Mouse (Mus musculus) left cerebral cortex, postnatal 25 days (tissue): ENCODE results near the gene Trabd2b. TPM values are rescaled to one million over a fixed set of nuclear protein-coding genes. Genes with fewer than 3 reads are reported as not detected.

ENCODE experiments used
- DNase-seq, 2 experiments: peaks; one replicate each; pipeline ENCODE4 v3.0.0; 2022; ENCODE audit warnings: low spot score in 2 of 2, mixed read lengths in 1 of 2
- intact Hi-C: fragments of 180-260 bp; cut with DNase I; formaldehyde crosslinking; loops from one replicate; pipeline ENCODE4 v1.15.1; 2025
- total RNA-seq, 2 experiments: library from RNA; stranded (reverse); gene quantifications; 2 replicates each; pipeline ENCODE4 v1.2.3; 2021

Gene Trabd2b
- total RNA-seq: 1 to 10 TPM; 4.3 to 5.2 TPM

DNA sequence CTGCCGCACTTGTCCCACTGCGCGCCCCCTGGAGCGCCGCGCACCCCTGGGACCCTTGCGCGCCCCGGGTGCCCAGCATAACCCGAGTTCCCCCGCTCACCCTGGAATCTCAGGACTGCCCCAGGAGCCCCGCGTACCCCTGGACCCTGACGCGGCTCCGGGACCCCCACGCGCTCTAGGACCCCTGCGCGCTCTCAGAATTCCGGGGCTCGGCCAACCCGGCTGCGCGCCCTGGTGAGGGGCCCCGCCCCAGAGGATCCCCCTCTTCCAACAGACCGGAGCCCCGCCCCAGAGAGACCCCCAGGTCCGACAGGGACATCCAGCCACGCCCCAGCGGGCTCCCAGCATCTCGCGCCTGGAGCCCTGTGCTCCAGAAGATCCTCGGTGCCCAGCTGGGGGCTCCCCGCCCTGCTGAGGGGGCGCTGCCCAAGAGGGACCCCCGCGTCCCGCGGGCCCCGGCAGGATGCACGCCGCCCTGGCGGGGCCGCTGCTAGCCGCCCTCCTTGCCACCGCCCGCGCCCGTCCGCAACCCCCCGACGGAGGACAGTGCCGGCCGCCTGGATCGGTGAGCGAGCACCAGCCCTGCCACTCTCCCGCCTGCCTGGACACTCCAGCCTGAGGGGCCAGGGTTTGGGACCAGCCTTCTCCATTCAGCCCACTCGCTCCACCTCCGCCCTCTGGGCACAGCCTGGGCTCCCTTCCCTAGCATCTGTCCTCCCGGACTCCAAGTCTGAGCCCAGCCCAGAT is at the start of gene Trabd2b:
Trabd2b (plus strand) TSS at position 370 of the 747 bp plus-strand sequence.
- intact Hi-C loops: loop anchor here (5.0 kb wide), 2 partner anchors 36 to 231 kb away; no protein-coding TSS in a partner anchor
- no peak for DNase-seq

DNA sequence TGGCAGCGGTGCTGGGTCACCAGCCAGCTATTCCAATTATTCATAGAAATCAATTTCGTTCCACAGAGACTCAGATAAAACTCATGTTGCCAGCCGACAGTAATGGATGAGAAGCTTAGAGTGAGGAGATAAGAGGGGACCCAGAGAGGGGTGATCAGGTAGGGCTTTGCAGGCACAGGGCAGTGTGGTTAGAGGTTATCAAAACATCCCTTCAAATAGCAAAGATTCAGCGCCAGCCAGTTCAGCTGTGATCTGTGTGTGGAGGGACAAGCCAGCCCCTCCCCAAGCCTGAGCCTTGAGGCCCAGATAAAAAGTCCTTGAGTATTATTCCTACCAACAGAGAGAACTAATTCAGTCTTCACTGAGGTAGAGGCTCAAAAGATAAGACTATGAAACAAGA is 49.1 kb upstream of the Trabd2b start:
- intact Hi-C loops: no loop called here
- DNase-seq: no peak

DNA sequence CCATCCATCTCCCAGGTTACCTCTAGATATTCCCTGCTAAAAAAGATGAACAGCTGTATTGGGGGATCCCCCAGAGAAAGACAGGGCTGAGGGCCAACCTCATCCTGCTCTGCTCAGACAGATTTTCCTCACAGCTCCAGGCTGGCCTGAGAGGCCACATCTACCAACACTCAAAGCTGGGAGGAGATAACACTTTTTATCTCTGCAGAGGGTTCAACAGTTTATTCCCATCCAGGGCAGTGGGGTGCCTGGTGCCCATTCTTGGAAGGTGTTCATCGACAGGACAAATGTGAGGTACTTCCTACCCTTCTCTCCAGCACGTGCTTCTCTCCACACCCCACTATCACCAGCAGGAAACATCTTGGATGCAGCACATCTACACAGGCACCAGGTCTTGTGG is 47.6 kb upstream of the Trabd2b start:
- no peak for DNase-seq
- intact Hi-C loops: no loop called here

DNA sequence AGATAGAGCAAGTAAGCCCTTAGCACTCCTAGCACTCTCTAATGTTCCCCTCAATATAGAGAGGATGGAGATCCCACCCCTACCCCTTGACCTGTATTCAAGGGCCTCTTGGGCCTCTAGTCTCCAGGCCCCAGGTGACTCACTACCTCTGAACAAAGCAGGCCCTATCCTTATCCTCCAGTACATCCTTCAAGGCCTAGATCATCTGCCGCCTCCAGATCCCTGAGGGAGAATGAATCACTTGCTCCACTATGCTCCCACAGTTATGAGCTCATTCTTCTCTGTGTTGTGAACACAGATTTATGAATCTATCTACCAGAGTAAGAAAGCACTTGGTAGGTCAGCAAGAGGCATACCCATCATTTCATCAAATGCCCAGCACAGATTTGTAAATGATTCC is 46.7 kb upstream of the Trabd2b start:
- peak; percentile 21 to 80 for DNase-seq
- intact Hi-C loops: no loop called here

DNA sequence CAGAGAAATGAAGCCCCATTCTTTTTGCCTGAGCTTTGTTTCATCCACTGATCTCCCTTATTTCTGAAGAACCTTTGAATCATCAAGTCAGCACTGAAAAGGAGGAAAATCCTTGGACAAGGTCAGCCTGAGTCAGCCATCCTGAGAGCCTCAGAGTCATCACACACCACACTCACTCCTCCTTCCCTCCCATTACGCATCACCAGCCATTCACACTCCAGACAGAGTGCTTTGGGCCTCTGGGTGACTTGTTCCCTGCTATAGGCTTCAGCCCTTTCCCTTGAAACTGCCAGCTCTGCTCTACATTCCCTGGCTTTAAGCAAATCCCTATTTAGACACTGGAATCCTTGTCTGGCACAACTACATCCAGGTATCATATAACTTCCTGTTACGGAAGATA is 45.2 kb upstream of the Trabd2b start:
- intact Hi-C loops: no loop called here
- DNase-seq: no peak

DNA sequence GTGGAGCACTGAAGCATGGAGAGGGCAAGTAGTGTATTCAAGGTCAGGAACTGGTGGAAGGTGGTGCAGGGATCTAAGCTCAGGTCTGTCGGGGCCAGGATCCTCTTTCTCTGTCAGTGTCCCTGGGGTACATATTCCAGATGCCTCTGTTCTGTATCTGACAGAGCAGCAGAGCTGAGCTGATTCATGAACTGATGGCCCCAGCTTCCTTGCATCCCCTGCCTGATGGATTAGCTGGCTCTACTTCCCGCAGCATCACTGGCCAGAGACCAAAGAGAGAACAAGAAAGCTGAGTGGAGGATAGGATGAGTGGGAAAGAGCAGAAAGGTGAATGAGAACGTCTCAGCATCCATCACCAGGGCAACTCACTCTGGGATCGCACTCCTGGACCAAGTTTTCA is 41.5 kb upstream of the Trabd2b start:
- intact Hi-C loops: no loop called here
- DNase-seq: no peak

DNA sequence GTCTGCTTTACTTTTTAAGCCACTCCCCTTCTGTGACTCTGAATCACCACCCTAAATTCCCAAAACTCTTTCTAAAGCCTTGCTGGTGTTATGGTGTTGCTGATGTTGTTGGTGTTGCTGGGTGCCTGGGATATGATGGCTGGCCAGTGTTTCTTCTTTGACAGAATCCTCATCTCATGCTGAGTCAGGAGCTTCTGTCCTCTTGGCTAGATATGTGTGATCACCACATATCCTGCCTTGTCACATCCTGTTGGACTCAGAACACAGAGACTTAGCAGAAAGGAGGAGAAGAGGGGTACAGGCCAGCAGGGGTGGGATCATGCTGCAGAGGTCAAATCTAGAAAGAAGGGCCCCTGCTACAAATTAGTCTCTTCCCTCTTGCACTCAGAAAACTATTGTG is 40.9 kb upstream of the Trabd2b start:
- intact Hi-C loops: no loop called here
- DNase-seq: no peak

DNA sequence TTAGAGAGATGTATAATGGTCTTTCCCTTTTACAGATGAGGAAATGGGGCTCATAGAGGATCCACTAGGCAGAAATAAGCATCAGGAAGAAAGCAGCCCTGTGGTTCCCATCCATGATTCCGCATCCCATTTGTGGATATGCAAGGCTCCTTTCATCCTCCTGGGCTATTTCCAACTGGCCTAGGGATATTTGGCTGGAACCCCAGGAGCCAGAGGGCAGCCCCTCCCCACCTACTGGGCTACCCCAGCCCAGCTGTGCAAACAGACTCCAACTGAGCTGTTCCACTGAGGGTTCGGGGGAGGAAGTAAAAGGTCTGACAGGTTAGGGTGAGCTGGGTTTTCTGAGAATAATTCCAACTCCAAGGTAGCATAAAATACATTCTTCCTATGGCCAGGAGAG is 39.5 kb upstream of the Trabd2b start:
- DNase-seq: no peak
- intact Hi-C loops: no loop called here

DNA sequence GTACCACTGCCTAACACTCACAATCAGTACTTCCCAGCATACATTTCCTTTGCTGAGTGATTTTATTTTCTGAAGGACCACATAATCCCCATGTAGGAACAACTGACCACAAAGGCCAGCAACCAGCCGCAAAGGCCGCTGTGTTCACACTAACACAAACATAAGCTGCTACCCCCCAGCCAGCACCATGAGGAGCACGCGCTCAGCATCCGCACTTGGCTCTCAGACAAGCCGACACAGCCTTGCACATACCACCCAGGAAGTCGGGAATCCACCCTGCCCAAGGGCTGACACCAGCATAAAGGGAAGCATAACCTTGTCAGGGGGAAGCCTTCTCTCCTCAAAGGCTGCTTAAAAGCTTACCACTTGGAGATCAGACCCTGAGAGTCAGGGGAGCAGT is 38.7 kb upstream of the Trabd2b start:
- no peak for DNase-seq
- intact Hi-C loops: no loop called here

DNA sequence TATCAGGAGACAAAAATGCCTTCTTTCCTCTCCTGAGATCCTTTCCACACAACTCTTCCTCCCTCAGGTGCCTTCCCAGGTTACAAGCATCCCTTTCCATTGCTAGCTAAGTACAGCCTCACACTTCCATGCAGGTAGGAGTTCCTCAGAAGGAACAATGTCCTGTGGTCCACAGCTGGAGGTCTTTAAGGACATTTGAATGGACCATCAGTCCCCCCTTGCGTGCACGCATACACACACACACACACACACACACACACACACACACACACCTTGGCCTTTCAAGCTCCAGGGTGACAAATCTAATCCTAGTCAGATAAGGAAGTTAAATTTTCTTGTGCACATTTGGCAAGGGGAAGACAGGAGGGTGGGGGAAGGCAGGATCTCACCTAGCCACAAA is 36.9 kb upstream of the Trabd2b start:
- intact Hi-C loops: no loop called here

DNA sequence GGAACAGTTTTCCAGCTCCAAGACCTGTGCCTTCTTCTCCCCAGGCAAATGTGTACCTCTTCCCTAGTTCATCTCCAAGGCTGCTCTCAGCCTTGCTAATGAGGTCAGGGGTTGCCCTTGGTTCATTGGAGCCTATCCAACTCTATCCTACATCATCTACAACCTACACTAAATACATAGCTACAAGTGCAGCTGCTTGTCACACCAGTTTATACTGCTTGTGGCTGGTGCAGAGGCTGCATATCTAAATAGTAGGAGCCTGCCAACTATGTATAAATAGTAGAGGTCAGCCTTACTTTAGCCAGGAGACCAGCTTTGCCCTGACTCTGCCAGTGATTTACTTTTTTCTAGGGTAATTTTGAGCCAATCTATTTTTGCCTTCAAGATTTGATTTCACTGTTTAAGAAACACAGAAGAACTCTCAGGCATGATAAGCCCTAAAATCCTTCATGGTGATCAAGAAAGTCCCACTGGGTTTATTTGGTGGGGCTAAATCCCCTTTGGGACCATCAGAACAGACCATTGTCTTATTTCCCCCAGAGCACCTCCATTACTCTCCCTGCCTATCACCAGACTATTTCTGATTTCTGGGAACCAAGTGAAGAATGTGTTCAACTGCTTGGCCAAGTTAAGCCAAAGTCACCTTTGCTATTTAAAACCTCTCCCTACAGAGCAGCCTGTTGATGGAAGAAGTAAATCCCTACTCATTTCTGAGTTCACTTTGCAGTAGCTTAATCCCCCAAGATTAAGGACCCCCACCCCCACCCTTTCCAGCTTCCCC is 35.4 kb upstream of the Trabd2b start:
- intact Hi-C loops: no loop called here
- DNase-seq: no peak

More for the DNA sequence above, 36.9 kb upstream of the Trabd2b start:
- DNase-seq: no peak

DNA sequence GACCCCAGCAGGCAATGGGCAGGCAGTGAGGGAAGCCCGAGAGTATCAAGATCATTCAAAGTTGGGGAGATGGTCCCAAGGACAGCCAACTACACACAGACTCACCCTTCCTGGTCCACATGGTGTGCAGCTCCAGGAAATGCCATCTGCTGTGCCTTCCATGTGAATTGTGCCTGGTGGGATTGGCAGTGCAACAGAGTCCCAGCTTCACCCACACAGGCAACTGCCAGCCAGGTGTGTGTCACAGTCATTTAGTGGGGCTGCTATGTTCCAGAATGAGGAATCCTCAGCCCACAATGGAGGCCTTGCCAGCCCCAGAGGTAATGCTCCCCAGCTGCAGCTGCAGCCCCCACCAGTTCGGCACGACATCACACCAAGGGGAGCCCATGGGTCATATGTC is 33.8 kb upstream of the Trabd2b start:
- intact Hi-C loops: no loop called here
- peak; percentile 29 to 78 for DNase-seq

DNA sequence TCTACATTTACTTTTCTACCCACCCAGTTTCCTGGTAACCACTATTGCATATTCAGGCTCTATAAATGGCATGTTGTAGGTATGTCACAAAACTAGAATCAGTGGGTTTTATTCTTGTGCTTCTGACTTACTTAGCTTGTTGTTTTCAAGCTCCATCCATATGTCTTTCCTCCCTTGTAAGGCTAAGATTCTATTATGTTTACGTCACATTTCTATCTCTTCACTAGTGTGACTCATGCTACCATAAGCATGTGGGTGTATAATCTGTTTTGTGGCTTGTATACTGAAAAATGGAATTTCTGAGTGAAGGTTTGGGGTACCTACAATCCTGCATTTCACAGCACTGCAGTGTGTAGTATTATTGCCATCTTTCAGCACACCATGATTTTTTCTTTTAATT is 32.2 kb upstream of the Trabd2b start:
- intact Hi-C loops: loop anchor here (1.0 kb wide), 1 partner anchor 86 kb away; no protein-coding TSS in a partner anchor
- peak in 1 of 2 experiments; percentile 83 for DNase-seq

DNA sequence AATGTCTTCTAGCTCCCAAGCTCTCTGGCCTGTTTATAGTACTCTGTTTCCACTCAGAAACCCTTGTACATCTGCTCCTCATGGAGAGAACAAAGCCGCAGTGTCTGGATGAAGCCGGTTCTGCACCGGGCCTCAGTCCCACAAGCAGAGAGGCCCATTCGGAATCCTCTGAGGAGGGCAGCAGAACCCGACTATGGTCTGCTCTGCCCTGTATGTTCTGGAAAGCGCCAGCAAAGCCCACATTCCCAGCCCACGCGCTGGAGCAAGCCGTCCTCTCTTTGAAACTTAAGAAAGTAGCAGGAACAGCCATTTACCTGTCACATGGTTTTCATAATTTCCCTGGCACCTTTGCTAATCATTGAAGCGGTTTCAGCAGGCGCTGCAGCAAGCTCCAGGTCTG is 29.0 kb upstream of the Trabd2b start:
- intact Hi-C loops: no loop called here

DNA sequence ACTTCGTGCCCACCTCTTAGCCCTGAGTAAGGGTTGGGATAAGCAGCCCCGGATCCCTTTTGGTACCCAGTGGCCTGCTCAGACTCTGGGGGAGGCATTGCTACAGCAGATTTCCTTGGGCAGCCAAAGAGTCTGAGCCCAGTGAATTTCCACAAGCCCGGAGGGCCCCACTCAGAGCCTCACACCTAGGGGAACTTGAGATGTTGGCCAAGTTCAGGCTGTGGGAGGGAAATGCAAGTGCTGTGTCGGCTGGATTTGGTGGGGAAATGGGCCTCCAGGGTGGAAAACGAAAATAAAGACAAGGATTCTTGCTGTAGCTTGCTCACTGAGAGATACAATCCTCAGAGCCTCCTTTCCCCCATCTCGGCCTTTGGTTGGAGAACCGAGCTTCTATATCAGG is 28.0 kb upstream of the Trabd2b start:
- peak in 1 of 2 experiments; percentile 79 for DNase-seq
- intact Hi-C loops: no loop called here

More for the DNA sequence above, 29.0 kb upstream of the Trabd2b start:
- DNase-seq: no peak

DNA sequence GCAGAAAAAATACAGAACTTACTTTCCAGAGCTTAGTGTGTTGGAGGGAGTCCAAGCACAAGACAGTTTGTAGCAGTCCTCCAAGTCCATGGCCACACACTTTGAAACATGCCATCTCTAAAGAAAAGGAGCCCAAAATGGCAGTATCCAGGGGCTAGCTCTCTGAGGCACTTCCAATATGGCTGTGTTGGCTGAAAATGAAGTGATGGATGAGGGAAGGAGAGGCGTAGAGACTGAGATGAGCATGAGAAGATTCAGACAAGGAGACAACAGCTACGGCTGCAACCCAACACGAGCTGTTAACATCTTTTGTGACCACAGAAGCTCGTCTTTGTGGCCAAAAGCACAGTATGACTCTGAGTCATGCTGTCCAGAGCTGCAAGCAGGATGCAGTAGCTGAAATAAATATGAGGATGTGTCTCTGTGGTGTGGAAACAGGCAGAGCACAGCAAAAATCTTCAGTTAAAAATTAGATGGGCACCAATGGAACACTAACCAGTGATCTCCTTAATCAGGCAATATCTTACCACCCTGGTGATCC is 27.0 kb upstream of the Trabd2b start:
- no peak for DNase-seq
- intact Hi-C loops: no loop called here

DNA sequence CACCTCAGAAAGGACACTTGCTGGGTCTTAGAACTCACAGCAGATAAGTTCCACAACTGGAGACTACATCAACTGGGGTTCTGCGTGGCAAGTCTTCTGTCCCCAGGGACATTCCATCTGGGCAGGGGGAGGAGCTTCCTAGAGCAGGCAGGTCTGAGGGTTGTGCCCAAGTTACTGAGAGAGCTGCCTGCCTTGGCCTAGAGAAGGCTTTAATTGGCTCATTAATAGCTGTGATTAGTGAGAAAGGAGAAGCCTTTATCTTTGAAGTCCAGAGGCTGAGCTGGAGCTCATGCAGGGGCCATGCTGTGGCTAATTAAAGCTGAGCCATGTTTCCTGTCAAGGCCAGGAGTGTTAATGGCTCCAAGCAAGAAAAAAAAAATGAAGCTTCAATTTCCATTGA is 23.9 kb upstream of the Trabd2b start:
- DNase-seq: no peak
- intact Hi-C loops: no loop called here

DNA sequence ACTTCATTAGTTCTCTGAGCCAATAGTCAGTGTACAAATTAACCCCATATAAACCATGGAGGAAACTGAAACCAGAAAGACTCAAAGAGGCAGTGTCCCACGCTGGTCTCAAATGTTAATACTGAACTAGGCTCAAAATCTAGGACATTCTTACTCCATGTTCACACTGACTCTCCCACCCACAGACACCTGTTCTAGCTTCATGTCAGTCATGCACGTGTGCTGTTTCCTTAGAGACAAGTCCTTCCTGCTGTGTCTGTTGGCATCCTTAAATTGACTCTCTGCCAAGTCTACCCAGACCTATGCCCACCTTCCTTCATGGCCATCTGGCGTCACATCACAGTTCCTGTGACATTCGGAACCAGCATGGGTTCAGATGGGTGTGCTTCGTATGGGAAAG is 21.3 kb upstream of the Trabd2b start:
- intact Hi-C loops: no loop called here

DNA sequence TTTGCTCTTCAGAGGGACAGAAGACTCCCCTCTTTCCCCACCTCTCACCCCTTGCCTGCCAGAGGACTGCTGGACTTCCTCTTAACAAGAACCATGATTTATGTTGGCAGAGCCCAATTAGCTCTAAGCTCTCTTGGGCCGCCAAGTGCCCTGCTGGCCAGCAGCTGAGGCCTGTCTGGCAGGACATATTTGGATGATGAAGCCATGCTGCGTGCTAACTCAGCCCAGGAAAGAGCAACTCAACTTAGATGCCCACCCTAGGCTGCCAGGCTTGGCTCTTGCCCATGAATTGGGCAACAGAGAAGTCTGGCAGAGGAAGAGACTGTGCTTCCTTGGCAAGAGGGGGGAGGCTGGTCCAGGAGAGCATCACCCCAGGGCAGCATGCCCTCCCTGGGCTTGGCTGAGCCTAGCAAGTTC is 20.1 kb upstream of the Trabd2b start:
- DNase-seq: no peak
- intact Hi-C loops: no loop called here

More for the DNA sequence above, 21.3 kb upstream of the Trabd2b start:
- DNase-seq: peak in 1 of 2 experiments; percentile 63

DNA sequence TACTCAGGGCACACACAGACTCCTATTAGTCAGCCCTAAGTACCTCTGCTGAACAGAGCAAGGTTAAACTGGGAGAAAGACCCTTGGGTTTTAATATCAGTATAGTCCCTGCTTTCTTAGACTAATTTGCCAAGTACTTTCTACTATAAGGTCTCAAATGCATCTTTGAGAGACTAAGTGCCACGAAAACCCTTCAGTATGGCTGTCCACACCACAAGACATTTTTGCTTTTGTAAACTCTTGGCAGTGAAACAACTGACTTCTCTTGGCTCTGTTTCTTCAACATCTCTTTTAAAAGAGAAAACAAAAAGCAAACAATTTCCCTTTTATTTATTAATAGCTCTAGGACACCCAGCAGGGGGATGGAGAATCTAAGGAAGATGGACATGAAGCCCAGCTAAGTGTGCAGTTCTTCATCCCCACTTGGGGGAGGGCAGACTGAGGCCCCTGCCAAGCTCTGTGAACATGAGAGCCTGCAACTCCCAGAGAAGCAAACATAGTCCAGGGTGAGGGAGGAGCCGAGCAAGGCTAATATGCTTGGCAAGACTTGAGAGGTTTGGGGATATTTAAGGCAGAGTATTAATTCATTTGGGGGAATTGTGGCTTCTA is 18.9 kb upstream of the Trabd2b start:
- DNase-seq: no peak
- intact Hi-C loops: no loop called here
